Mouse (Mus musculus): Measurements from ENCODE around the gene Slc35b1.
"Not testable (repeated sequence)": the region's sequence is repeated elsewhere in the genome, so short reads cannot be mapped to it uniquely, and the experiment has no call there.

Gene Slc35b1

GRCm38 (mm10) chr11:95396548-95396947 is 12.1 kb downstream of the Slc35b1 start:
- no peak for DNase-seq

GRCm38 (mm10) chr11:95397843-95398835 is 13.6 kb downstream of the Slc35b1 start:
- peak in 1 of 2 experiments; percentile 76 for DNase-seq

DNA sequence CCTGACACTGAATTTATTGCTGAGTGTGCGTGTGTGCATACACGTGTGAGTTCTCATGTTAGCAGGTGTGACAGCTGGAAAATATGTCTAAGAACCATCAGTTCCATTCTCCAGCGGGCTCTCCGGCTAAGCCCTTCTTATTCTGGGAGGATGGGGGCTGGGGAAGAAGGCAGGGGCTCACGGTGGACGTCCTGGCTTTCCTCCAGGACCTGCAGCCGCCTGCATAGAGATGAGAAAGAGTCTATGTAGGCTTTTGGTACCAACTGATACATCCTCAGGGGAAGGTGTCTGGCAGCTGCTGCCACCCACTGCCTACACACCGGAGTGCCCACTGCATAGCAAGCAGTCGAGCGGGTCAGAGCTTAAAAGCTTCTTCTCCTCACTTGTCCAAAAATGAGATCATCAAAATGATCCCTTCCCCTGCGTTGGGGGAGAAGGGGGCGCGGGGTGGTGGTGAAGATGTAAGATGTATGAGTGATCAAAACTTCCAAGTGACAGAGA is 15.1 kb downstream of the Slc35b1 start:
- DNase-seq: no peak

DNA sequence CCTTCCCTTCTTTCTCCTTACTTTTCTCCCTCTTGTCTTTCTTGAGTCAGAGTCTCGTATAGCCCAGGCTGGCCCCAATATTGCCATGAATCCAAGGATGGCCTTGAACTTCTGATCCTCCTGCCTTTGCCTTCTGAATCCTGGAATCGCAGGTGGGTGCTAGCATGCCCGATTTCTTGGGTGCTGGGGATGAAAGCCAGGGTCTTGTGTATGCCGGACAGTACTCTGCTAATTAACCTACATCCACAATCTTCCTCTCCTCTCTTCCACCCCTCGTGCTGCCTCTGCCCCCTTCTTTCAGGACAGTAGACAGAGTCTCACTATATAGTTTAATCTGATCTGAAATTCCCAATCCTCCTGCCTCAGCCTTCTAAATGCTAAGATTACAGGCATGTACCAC is 17.1 kb downstream of the Slc35b1 start:
- no peak for DNase-seq

DNA sequence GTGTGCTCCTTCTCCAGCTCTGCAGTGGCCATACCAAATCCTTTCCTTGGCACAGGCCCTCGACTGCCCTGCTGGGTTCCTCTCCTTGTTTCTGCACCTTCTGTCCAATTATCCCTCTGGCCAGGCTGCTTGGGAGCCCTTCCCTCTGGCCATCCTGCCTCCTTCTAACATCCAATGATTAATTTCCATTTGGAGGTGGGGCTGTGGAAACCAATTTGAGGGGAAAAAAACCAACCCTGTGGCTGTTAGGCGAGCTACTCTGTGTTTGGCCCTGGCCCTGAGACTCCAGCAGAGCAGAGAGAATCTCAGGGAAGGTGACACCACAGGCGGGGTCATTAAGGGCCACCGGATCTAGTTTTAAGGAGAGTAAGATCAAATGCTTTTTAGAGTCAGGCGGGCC is 17.7 kb downstream of the Slc35b1 start:
- no peak for DNase-seq

GRCm38 (mm10) chr11:95402658-95403101 is 18.2 kb downstream of the Slc35b1 start:
- no peak for DNase-seq

- no peak for DNase-seq
Observed at GRCm38 (mm10) chr11:95403382-95404340, 19.2 kb downstream of the Slc35b1 start.

- no peak for DNase-seq
Observed at GRCm38 (mm10) chr11:95405771-95406170, 21.3 kb downstream of the Slc35b1 start.

- not testable (repeated sequence) for DNase-seq
Observed at GRCm38 (mm10) chr11:95406398-95406797, 21.9 kb downstream of the Slc35b1 start.

GRCm38 (mm10) chr11:95409450-95410112 is 25.1 kb downstream of the Slc35b1 start:
- DNase-seq: no peak

DNA sequence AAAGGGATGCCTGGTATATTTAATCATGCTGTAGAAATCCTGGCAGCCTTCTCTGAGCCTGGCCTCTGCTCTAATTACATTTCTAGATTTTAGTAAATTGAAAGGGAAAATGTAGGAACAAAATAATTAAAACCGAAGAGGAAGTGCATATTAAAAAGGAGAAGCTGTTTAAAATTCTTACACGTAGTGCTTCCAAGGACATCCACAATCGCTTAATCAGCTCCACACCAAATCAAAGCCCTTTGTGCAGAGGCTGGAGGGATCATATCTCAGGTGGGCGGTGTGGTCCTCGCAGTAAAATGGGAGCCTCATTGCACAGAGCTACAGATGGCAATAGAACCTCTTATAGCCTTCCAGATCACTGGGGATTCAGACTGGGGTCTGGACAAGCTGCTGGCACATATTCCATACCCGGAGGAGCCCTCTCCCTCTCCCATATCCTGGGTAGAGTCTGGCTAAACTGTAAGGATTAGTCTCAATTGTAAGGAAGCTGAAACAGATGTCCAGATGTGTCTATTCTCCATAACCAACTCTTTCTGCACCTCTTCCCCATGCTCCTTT is 27.0 kb downstream of the Slc35b1 start:
- no peak for DNase-seq

DNA sequence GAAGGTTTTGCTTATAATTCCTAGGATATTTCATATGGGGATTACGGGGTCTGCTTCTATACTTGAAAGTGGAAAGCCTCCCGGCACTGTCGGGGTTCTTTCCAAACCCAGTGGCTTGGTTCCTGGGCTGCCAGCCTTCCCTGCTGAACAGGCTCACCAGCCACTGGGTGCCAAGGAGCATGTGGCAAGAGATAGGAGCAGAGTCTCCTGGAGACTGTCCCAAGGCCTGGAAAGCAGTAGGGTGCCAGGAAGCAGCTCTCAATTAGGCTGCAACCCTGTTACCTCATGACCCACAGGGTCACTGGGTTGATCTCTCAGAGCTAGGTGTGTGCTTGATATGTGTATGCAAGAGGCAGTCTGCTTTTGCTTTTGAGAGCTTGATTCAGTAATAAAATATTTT is 28.1 kb downstream of the Slc35b1 start:
- DNase-seq: peak in 1 of 2 experiments; percentile 15

DNA sequence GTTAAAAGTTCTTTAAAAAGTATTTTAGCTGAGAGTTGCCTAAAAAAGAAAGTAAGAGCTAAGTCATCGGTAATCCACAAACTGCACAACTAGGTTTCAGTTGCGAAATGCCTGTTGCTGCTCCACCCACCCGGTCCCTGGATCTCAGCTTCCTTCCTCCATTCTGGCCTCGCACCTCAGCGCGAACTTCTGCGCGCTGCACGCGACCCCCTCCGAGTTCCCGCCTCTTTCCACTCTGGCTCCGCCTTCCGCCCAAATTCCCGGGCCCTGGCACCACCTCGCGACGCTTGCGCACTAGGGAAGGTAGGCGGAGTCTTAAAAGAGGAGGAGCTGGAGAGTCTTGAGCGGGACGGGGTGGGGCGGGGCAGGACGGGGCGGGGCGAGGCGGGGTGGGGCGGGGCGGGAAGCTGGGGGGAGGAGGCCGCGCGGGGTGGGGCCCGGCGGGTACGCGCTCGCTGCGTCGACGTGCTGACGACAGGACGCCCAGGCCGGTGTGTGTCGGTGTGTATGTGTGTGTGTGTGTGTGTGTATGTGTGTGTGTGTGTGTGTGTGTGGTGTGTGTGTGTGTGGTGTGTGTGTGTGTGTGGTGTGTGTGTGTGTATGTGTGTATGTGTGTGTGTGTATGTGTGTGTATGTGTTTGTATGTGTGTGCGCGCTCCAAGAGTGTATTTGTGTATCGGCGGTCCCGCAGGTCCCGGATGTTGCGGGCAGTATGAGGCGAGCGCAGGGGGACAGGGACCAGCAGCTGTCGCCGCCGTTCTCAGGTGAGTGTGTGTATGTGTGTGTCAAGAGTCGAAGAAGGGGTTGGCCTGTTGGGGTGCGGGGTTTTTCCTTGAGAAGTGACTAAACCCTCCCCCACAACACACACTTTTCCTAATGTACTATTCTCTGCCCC is 29.4 kb downstream of the Slc35b1 start, which contains the start of gene Spop:
Gene Spop, plus strand, starts transcription at position 440 of the 895 bp plus-strand sequence.
- peak; percentile 92 to 94 for DNase-seq

DNA sequence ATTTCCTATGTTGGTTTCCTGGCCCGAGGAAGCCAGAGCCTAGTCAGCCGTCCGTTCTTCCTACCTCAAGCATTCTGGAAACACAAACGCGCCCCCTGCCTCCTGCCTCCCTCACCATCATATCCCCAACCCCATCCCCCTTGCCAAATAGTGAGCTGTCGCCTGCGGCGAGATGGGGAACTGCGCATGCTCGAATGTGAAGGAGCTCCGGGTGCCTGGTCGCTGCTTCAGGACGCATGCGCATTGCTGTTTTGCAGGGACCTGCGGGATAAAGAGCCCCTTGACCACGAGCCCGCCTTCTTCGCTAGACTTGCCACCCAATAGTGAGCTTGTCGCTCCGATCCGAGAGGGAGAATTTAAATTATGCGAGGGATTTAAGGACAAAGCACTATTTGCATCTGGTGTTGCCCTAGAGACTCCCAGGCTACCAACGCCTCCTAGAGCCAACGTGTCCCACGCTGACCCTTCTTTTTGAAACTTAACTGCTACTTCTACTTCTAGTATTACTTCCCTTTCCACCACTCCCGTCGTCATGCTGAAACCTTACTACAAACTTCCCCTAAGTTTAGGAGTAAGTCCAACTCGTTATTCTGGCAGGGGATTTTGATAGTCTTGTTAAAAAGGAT is 30.2 kb downstream of the Slc35b1 start:
- peak; percentile 93 for DNase-seq

DNA sequence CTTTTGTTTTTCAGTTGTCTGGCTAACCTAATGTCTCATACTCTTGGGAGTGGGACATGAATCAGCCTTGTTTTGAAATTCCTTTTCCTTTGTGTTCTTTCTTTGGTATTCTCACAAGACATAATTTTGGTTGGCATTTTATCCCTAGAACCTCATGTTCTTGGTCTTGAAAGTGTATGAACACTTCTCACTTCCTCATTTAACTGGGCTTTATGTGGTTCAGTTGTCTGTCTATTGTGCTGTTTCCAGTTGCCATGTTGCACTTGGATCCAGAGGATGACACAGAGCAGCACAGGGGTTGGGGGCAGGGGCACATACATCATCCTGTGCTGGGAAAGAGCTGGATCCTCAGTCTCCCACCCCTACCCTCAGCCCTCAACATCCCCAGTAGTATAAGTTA is 31.4 kb downstream of the Slc35b1 start:
- DNase-seq: no peak

GRCm38 (mm10) chr11:95417341-95417740 is 32.8 kb downstream of the Slc35b1 start:
- DNase-seq: no peak

DNA sequence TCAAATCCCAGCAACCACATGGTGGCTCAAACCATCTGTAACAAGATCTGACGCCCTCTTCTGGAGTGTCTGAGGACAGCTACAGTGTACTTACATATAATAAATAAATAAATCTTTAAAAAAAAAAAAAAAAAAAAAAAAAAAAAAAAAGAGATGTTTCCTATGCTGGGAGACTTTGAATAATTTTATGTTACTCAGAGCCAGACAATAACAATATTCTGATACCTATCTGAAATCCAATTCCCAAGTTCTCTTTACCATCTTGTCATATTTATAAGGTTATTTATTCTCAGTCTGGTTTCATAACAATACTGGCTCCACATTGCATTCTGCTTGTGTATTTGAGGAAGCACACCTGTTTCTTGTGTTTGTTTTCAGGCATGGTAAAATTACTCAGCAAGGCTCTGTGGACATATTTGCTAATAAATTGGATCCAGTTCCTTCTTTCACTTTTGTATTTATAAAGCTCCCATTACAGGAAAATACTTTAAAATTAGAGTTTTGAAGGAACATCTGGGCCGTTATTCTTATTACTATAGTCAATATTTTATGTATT is 36.5 kb downstream of the Slc35b1 start:
- DNase-seq: no peak

DNA sequence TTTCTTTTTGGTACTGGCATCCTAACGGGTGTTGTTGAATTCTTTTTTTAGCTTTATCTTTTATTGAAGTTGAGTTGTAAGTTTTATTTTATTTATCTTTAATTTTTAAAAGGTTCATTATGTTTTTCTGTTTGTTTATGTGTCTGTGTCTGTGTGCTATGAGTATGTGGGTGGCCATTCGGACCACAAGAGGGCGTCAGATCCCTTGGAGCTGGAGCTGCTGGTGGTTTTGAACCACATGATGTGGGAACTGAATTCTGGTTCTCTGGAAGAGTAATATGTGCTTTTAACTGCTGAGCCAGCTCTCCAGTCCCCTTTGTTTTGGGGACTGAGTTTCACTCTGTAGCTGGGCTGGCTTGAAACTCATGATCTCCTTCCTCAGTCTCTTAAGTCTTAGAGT is 39.0 kb downstream of the Slc35b1 start:
- no peak for DNase-seq

- no peak for DNase-seq
Observed at GRCm38 (mm10) chr11:95431344-95431743, 46.9 kb downstream of the Slc35b1 start.

GRCm38 (mm10) chr11:95432194-95432593 is 47.7 kb downstream of the Slc35b1 start:
- DNase-seq: peak in 1 of 2 experiments; percentile 39

Measured in kidney, adult 8-10 months (tissue).